Mouse (Mus musculus) C2C12 (cell line): ENCODE results near the gene Tmcc3. TPM values are rescaled to one million over a fixed set of nuclear protein-coding genes. Genes with fewer than 3 reads are reported as not detected.
A peak's percentile ranks its signal among the peaks of the same experiment; 100 is the strongest.

Experiments used
- H3K27me3 ChIP-seq: one replicate; pipeline ENCODE4 v1.6.1; 2011; ENCODE audit not compliant: control insufficient read depth, insufficient read depth, insufficient read length
- H3K36me3 ChIP-seq: one replicate; pipeline ENCODE4 v1.6.1; 2011; ENCODE audit not compliant: control insufficient read depth, insufficient read depth
- H3K4me3 ChIP-seq: one replicate; pipeline ENCODE4 v1.5.1; 2011; ENCODE audit warnings: mild to moderate bottlenecking, control low read depth; ENCODE audit not compliant: poor library complexity, insufficient read depth, severe bottlenecking
- H3K79me2 ChIP-seq: one replicate; pipeline ENCODE4 v1.6.1; 2011; ENCODE audit not compliant: control insufficient read depth, insufficient read depth
- H3K79me3 ChIP-seq: one replicate; pipeline ENCODE4 v1.6.1; 2011; ENCODE audit warnings: low read depth, control low read depth
- H3ac ChIP-seq: one replicate; pipeline ENCODE3; 2011; ENCODE audit warnings: low read depth; ENCODE audit not compliant: control insufficient read depth, insufficient read length
- CEBPB ChIP-seq: IDR thresholded peaks from one replicate; pipeline ENCODE4 v1.6.1; 2011; ENCODE audit warnings: low read depth, mild to moderate bottlenecking, control low read depth, moderate library complexity
- CTCF ChIP-seq: IDR thresholded peaks from one replicate; pipeline ENCODE4 v1.5.1; 2011; ENCODE audit not compliant: control insufficient read depth, insufficient read depth, insufficient read length
- FOSL1 ChIP-seq: IDR thresholded peaks from one replicate; pipeline ENCODE4 v1.8.0; 2011; ENCODE audit warnings: mild to moderate bottlenecking, low read length; ENCODE audit not compliant: poor library complexity, insufficient read depth, severe bottlenecking
- MAX ChIP-seq: IDR thresholded peaks from one replicate; pipeline ENCODE4 v1.6.1; 2011; ENCODE audit warnings: mild to moderate bottlenecking, control low read depth
- MYOD1 ChIP-seq: IDR thresholded peaks from one replicate; pipeline ENCODE4 v1.6.1; 2011; ENCODE audit warnings: low read depth; ENCODE audit not compliant: control insufficient read depth, insufficient read length
- MYOG ChIP-seq: IDR thresholded peaks from one replicate; pipeline ENCODE4 v1.6.1; 2011; ENCODE audit not compliant: control insufficient read depth, insufficient read length; ENCODE audit errors: extremely low read depth
- USF1 ChIP-seq: IDR thresholded peaks from one replicate; pipeline ENCODE4 v1.6.1; 2011; ENCODE audit warnings: low read depth, mild to moderate bottlenecking, control low read depth, moderate library complexity
- polyA plus RNA-seq: library from polyadenylated mRNA; unstranded; fragments of >200 nt; fragmentation: generic; extraction: Trizol; gene quantifications from one replicate; pipeline ENCODE4 v1.2.1, GENCODE M21; 2012; ENCODE audit warnings: missing spikeins

Tmcc3 gene
- polyA plus RNA-seq, 1 experiment: 3.5 TPM

- Histone ChIP-seq H3K79me3 (no peaks in the 10 kb centered on the region), H3ac (no peak overlapping the region), H3K27me3 (peaks cover 3% of the 10 kb centered on the region), H3K4me3 (no peak overlapping the region), H3K36me3 (no peaks in the 10 kb centered on the region), H3K79me2 (no peaks in the 10 kb centered on the region)
- TF ChIP-seq FOSL1: no peak
- no peak for TF ChIP-seq CTCF
These were observed 86.3 kb downstream of the Tmcc3 start for GRCm38 (mm10) chr10:94397833-94398596.

GRCm38 (mm10) chr10:94400895-94401294 is 89.1 kb downstream of the Tmcc3 start:
- H3K79me2 ChIP-seq: no peaks in the 10 kb centered on the region
- no peak overlapping the region for H3ac ChIP-seq
- H3K36me3 ChIP-seq: no peaks in the 10 kb centered on the region
- H3K79me3 ChIP-seq: no peaks in the 10 kb centered on the region
- no peak for TF ChIP-seq CTCF
- no peak for TF ChIP-seq FOSL1
- no peak for TF ChIP-seq MAX
- TF ChIP-seq CEBPB: no peak
- no peak for TF ChIP-seq MYOD1
- TF ChIP-seq USF1: no peak
- TF ChIP-seq MYOG: no peak
- H3K4me3 ChIP-seq: no peak overlapping the region
- peaks cover 3% of the 10 kb centered on the region for H3K27me3 ChIP-seq

GRCm38 (mm10) chr10:94405456-94405855 is 93.7 kb downstream of the Tmcc3 start:
- Histone ChIP-seq H3ac (no peak overlapping the region), H3K27me3 (peaks cover 3% of the 10 kb centered on the region), H3K79me2 (no peaks in the 10 kb centered on the region), H3K79me3 (no peaks in the 10 kb centered on the region), H3K36me3 (no peaks in the 10 kb centered on the region), H3K4me3 (no peak overlapping the region)
- no peak for TF ChIP-seq CTCF
- TF ChIP-seq MAX: no peak
- no peak for TF ChIP-seq CEBPB

GRCm38 (mm10) chr10:94406821-94407220 is 95.1 kb downstream of the Tmcc3 start:
- Histone ChIP-seq H3K79me3 (no peaks in the 10 kb centered on the region), H3K4me3 (no peak overlapping the region), H3K79me2 (no peaks in the 10 kb centered on the region), H3K27me3 (peaks cover 3% of the 10 kb centered on the region), H3K36me3 (no peaks in the 10 kb centered on the region), H3ac (no peak overlapping the region)
- TF ChIP-seq MAX: no peak
- no peak for TF ChIP-seq MYOD1
- no peak for TF ChIP-seq CEBPB
- TF ChIP-seq CTCF: no peak

GRCm38 (mm10) chr10:94408356-94409146 is 96.8 kb downstream of the Tmcc3 start:
- Histone ChIP-seq H3K36me3 (no peaks in the 10 kb centered on the region), H3K79me3 (no peaks in the 10 kb centered on the region), H3K4me3 (no peak overlapping the region), H3ac (no peak overlapping the region), H3K79me2 (no peaks in the 10 kb centered on the region), H3K27me3 (no peaks in the 10 kb centered on the region)
- no peak for TF ChIP-seq USF1
- peak; percentile 90 for TF ChIP-seq CTCF
- TF ChIP-seq FOSL1: no peak
- no peak for TF ChIP-seq MYOG

GRCm38 (mm10) chr10:94409661-94410060 is 97.9 kb downstream of the Tmcc3 start:
- Histone ChIP-seq H3K79me3 (no peaks in the 10 kb centered on the region), H3K79me2 (no peaks in the 10 kb centered on the region), H3K4me3 (no peak overlapping the region), H3ac (no peak overlapping the region), H3K27me3 (no peaks in the 10 kb centered on the region), H3K36me3 (no peaks in the 10 kb centered on the region)
- TF ChIP-seq MYOD1 (no peak), USF1 (no peak), CEBPB (no peak), MYOG (no peak), MAX (no peak), CTCF (no peak), FOSL1 (no peak)
